Mouse (Mus musculus) embryonic facial prominence, embryonic 12.5 days (tissue): ENCODE measurements around the gene Soat1. TPM values are rescaled to one million over a fixed set of nuclear protein-coding genes. Genes with fewer than 3 reads are reported as not detected.
"Not testable (repeated sequence)": the region's sequence is repeated elsewhere in the genome, so short reads cannot be mapped to it uniquely, and the experiment has no call there.

Experiments used
- ATAC-seq: fragments of 200-750 bp; cut with Nextera tagmentation; 2 replicates; pipeline ENCODE4 v1.8.0; 2017; ENCODE audit not compliant: insufficient number of reproducible peaks, insufficient read depth, low FRiP score, low TSS enrichment
- H3K27ac ChIP-seq: fragments of 300-500 bp; sonication (generic); 2 replicates; pipeline ENCODE4 v1.5.1; 2016; ENCODE audit warnings: mild to moderate bottlenecking
- H3K27me3 ChIP-seq: fragments of 300-500 bp; sonication (generic); 2 replicates; pipeline ENCODE4 v1.6.1; 2016; ENCODE audit warnings: mild to moderate bottlenecking, moderate library complexity
- H3K36me3 ChIP-seq: fragments of 300-500 bp; sonication (generic); 2 replicates; pipeline ENCODE4 v1.6.1; 2016; ENCODE audit warnings: mild to moderate bottlenecking
- H3K4me1 ChIP-seq: fragments of 300-500 bp; sonication (generic); 2 replicates; pipeline ENCODE4 v1.6.1; 2016
- H3K4me2 ChIP-seq: fragments of 300-500 bp; sonication (generic); replicated peaks from 2 replicates; pipeline ENCODE4 v1.6.1; 2016; ENCODE audit warnings: mild to moderate bottlenecking, moderate library complexity
- H3K4me3 ChIP-seq: fragments of 300-500 bp; sonication (generic); 2 replicates; pipeline ENCODE4 v1.5.1; 2016; ENCODE audit warnings: mild to moderate bottlenecking
- H3K9ac ChIP-seq: fragments of 300-500 bp; sonication (generic); 2 replicates; pipeline ENCODE4 v1.6.1; 2016; ENCODE audit warnings: mild to moderate bottlenecking, moderate library complexity
- H3K9me3 ChIP-seq: fragments of 300-500 bp; sonication (generic); 2 replicates; pipeline ENCODE4 v1.6.1; 2016; ENCODE audit warnings: mild to moderate bottlenecking, moderate library complexity
- WGBS: fragments of 180-500 bp; shearing (Covaris S2); methylation state at CpG from one replicate; pipeline ENCODE4 v1.1.7; 2016; 5-methylcytosine and 5-hydroxymethylcytosine counted together
- polyA plus RNA-seq: library from polyadenylated mRNA; unstranded; fragments of >200 nt; fragmentation: Nextera tagmentation; extraction: Ambion mirVana; gene quantifications from 2 replicates; pipeline ENCODE4 v1.2.1, GENCODE M21; 2016

The Soat1 gene
- 29.1 and 30.7 TPM in 2 replicates for polyA plus RNA-seq

DNA sequence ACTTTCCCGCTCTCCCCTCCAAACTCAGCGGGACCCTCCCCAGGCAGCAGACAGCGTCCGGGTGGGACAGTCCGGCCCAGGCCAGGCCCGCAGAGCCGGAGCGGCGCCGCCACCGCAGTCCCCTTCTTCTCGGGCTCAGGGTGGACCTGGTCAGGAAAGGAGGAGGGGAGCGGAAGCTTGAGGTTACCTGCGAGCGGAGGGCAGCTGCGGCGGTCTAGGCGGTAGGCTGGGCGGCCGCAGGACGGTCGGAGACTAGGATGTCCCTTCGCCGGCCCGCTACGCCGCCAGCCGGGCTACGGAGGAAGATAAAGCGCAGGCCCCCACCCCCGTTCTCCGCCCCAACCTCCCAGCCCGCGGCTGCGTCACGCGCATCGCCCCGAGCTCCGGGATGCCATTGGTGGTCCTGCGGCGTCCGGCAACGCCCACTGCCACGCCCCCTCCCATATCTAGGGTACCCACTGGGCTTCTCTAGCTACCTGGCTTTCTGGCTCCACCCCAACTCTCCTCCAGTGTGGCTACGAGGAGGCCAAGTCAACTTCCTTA lies at the start of gene Soat1:
Gene Soat1, minus strand, starts transcription at position 371 of the 543 bp plus-strand sequence.
- Histone ChIP-seq H3K4me3 (peak within 1 kb of the TSS; percentile 83), H3K4me1 (peaks cover 10% of the 10 kb centered on the region), H3K9me3 (0 out of 2 replicates have a peak, but pooled peaks cover 5% of the 10 kb centered on the region), H3K4me2 (peak within 1 kb of the TSS; percentile 65), H3K9ac (peak within 1 kb of the TSS; percentile 86), H3K27me3 (no peaks in the 10 kb centered on the region), H3K27ac (peak within 1 kb of the TSS; percentile 75), H3K36me3 (0 out of 2 replicates have a peak, but pooled peaks cover 5% of the 10 kb centered on the region)
- peak; percentile 91 for ATAC-seq
- under 1% methylated on average over 41 of the region's 46 CpGs for WGBS

DNA sequence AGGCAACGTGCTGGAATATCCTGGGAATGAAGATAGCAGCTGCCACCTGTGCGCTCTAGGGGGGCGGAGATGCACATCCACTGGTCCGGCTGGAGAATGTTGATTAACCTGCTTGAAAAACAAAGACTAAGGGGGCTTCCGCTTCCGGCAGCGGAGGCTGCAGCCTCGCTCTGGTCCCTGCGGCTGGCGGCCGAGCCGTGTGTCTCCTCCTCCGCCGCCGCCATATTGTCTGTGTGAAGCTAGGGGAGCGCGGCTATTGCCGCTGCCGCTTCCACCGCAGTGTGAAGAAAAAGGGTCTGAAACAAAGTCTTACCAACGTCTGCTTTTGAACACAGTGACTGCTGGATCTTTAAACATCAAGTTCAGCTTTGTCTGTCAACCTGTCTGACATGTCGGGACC lies 49.7 kb upstream of the Soat1 start, which contains the start of gene Gm10031:
Gene Gm10031, plus strand, starts transcription at position 171 of the 400 bp plus-strand sequence.
- H3K4me3 ChIP-seq, ATAC-seq, H3K36me3 ChIP-seq, H3K4me1 ChIP-seq, H3K27me3 ChIP-seq, H3K9me3 ChIP-seq, H3K9ac ChIP-seq, H3K4me2 ChIP-seq, H3K27ac ChIP-seq: not testable (repeated sequence)
- WGBS: 89% methylated on average over 22 of the region's 22 CpGs

GRCm38 (mm10) chr1:156521796-156522517 lies 47.8 kb upstream of the Soat1 start:
- Histone ChIP-seq H3K4me3 (no peak overlapping the region), H3K9ac (no peak overlapping the region), H3K4me2 (0 out of 2 replicates have a peak overlapping the region, but pooled peaks have one; percentile 7), H3K27ac (no peak overlapping the region), H3K36me3 (no peaks in the 10 kb centered on the region), H3K9me3 (no peaks in the 10 kb centered on the region), H3K4me1 (no peaks in the 10 kb centered on the region), H3K27me3 (no peaks in the 10 kb centered on the region)
- no peak for ATAC-seq
- 74% methylated on average over 15 of the region's 15 CpGs for WGBS

DNA sequence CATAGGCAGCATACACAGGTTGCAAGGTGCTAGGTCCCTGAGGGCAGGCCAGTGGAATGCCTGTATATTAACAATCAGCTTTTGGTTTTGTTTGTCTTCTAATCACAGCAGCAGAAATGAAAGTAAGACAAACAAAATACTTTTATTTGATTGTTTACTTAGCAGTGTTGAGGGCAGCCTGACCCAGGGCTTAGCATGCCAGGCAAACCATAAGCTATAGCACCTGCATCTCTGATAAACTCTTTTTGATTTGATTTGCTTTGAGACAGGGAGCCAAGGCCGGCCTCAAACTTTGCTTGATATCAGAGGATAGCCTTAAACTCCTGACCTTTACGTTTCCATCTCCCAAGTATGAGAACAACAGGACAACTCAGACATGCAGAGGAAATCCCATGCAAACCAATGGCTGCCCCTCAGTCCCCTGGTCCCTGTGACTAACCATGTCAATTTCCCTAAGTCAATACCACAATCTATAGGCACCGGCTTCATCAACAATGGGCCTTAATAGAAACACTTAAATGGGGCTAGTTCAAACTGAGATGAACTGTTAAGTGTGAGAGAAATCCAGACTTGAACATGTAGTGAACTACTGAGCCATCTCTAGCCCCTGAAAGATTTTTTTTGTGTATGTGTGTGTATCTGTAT lies 46.1 kb upstream of the Soat1 start:
- H3K4me1 ChIP-seq: no peaks in the 10 kb centered on the region
- H3K27me3 ChIP-seq: no peaks in the 10 kb centered on the region
- no peak overlapping the region for H3K27ac ChIP-seq
- no peaks in the 10 kb centered on the region for H3K36me3 ChIP-seq
- no peak overlapping the region for H3K9ac ChIP-seq
- H3K9me3 ChIP-seq: no peaks in the 10 kb centered on the region
- H3K4me3 ChIP-seq: no peak overlapping the region
- 76% methylated on average over 3 of the region's 3 CpGs for WGBS
- ATAC-seq: no peak
- no peak overlapping the region for H3K4me2 ChIP-seq

DNA sequence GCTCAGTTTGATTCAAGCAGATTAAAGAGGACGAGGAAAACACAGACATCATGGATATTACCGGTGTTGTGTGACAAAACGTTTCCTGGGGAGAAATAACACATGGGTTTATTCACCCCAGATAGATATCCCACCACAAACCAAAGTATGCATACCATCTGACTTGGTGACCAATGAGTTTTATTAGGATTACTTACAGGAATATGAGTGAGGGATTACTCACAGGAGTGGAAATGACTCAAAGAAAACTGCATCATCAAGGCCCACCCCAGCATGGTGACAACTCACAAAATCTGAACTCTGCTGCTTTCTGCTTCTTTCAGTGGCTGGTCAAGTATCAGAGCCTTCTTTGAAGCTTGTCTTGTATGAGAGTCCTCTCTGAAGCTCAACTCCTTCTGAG lies 33.6 kb upstream of the Soat1 start:
- H3K4me1 ChIP-seq: no peaks in the 10 kb centered on the region
- no peaks in the 10 kb centered on the region for H3K27me3 ChIP-seq
- no peak overlapping the region for H3K9ac ChIP-seq
- H3K4me3 ChIP-seq: no peak overlapping the region
- H3K36me3 ChIP-seq: no peaks in the 10 kb centered on the region
- no peak overlapping the region for H3K27ac ChIP-seq
- no peaks in the 10 kb centered on the region for H3K9me3 ChIP-seq
- ATAC-seq: no peak
- 68% methylated on average over 3 of the region's 3 CpGs for WGBS
- no peak overlapping the region for H3K4me2 ChIP-seq

GRCm38 (mm10) chr1:156505901-156506300 lies 31.8 kb upstream of the Soat1 start:
- 77% methylated on average over 2 of the region's 2 CpGs for WGBS
- H3K9me3 ChIP-seq: no peaks in the 10 kb centered on the region
- ATAC-seq: no peak

GRCm38 (mm10) chr1:156504945-156505523 lies 30.9 kb upstream of the Soat1 start:
- Histone ChIP-seq H3K4me3 (no peak overlapping the region), H3K27me3 (no peaks in the 10 kb centered on the region), H3K4me2 (no peak overlapping the region), H3K36me3 (no peaks in the 10 kb centered on the region), H3K4me1 (no peaks in the 10 kb centered on the region), H3K27ac (no peak overlapping the region), H3K9ac (no peak overlapping the region), H3K9me3 (no peaks in the 10 kb centered on the region)
- no peak for ATAC-seq
- 75% methylated on average over 5 of the region's 5 CpGs for WGBS

More at GRCm38 (mm10) chr1:156505901-156506300, 31.8 kb upstream of the Soat1 start:
- Histone ChIP-seq H3K4me1 (no peaks in the 10 kb centered on the region), H3K36me3 (no peaks in the 10 kb centered on the region), H3K27me3 (no peaks in the 10 kb centered on the region), H3K4me3 (no peak overlapping the region), H3K27ac (no peak overlapping the region), H3K4me2 (no peak overlapping the region), H3K9ac (no peak overlapping the region)

- ATAC-seq: no peak
- no peaks in the 10 kb centered on the region for H3K4me1 ChIP-seq
- H3K4me2 ChIP-seq: no peak overlapping the region
- H3K27me3 ChIP-seq: no peaks in the 10 kb centered on the region
- no peak overlapping the region for H3K4me3 ChIP-seq
- 66% methylated on average over 5 of the region's 5 CpGs for WGBS
- no peak overlapping the region for H3K9ac ChIP-seq
- no peaks in the 10 kb centered on the region for H3K36me3 ChIP-seq
- H3K9me3 ChIP-seq: no peaks in the 10 kb centered on the region
- H3K27ac ChIP-seq: no peak overlapping the region
Measured at GRCm38 (mm10) chr1:156496910-156497309, 22.8 kb upstream of the Soat1 start.

- Histone ChIP-seq H3K4me1 (no peaks in the 10 kb centered on the region), H3K27ac (no peak overlapping the region), H3K27me3 (no peaks in the 10 kb centered on the region), H3K4me2 (no peak overlapping the region), H3K9me3 (no peaks in the 10 kb centered on the region), H3K9ac (no peak overlapping the region), H3K36me3 (no peaks in the 10 kb centered on the region), H3K4me3 (no peak overlapping the region)
- WGBS: 80% methylated on average over 8 of the region's 8 CpGs
- no peak for ATAC-seq
Measured at GRCm38 (mm10) chr1:156495025-156495424, 20.9 kb upstream of the Soat1 start.

- Histone ChIP-seq H3K4me2 (no peak overlapping the region), H3K27me3 (no peaks in the 10 kb centered on the region), H3K4me3 (no peak overlapping the region), H3K27ac (no peak overlapping the region), H3K36me3 (no peaks in the 10 kb centered on the region), H3K9me3 (no peaks in the 10 kb centered on the region), H3K4me1 (no peaks in the 10 kb centered on the region), H3K9ac (no peak overlapping the region)
- no peak for ATAC-seq
- 77% methylated on average over 4 of the region's 4 CpGs for WGBS
Measured at GRCm38 (mm10) chr1:156491226-156491796, 17.2 kb upstream of the Soat1 start.

DNA sequence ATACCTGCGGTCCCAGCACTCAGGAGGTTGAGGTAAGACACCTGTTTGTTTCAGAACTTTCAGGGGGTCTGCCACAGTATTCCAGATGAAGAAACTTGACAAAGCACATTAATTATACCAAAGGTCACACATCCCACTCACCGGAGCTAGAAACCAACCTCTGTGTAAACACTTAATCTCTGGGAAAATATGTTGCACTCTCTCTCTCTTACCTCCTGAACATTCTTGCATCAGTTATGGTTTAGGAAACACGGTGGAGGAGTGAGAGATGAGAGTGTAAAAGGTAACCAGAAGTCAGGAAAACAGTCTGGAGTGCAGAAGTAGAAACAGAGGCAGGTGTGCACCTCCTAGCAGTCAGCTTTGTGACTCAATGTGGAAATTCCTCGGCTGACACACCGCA lies 13.9 kb upstream of the Soat1 start:
- Histone ChIP-seq H3K4me2 (no peak overlapping the region), H3K27me3 (no peaks in the 10 kb centered on the region), H3K4me1 (no peaks in the 10 kb centered on the region), H3K9me3 (no peaks in the 10 kb centered on the region), H3K4me3 (no peak overlapping the region), H3K9ac (no peak overlapping the region), H3K27ac (no peak overlapping the region), H3K36me3 (no peaks in the 10 kb centered on the region)
- 83% methylated on average over 5 of the region's 5 CpGs for WGBS
- no peak for ATAC-seq
